Mouse (Mus musculus): ENCODE measurements around the gene Phtf2. TPM values are rescaled to one million over a fixed set of nuclear protein-coding genes. Genes with fewer than 3 reads are reported as not detected.

Phtf2 gene
- polyA plus RNA-seq, 1 experiment: 14.1 TPM

DNA sequence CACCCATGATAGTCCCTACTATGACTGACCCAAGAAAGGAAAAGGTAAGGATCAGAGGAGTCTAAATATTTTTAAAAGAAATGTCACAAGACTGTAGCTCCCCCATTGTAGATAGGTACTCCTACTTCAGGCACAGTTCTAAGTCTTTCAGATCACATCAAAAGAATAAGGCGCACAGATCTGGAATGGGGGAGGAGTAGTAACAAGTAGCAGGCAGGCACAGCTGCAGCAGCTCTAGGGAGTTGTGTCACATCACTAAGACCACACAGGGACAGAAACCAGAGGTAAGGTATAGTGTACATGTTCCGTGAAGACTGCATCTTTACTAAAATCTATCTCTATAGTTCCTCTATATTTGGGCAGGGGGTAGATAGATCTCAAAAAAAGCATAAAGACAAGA lies 29.8 kb upstream of the Phtf2 start:
- no peaks in the 10 kb centered on the region for H3K4me1 ChIP-seq (ENCODE audit: control insufficient read depth, insufficient read depth, low read length)
- no peak for TF ChIP-seq CTCF (IDR thresholded peaks at IDR 0.05; ENCODE audit: low read depth, low read length)
- TF ChIP-seq POLR2A (IDR thresholded peaks at IDR 0.05; ENCODE audit: borderline replicate concordance, low read depth, low read length): no peak
- H3K4me3 ChIP-seq (ENCODE audit: insufficient read depth, low read length): no peak overlapping the region
- H3K27ac ChIP-seq (ENCODE audit: insufficient read depth, low read depth, low read length): no peak overlapping the region

DNA sequence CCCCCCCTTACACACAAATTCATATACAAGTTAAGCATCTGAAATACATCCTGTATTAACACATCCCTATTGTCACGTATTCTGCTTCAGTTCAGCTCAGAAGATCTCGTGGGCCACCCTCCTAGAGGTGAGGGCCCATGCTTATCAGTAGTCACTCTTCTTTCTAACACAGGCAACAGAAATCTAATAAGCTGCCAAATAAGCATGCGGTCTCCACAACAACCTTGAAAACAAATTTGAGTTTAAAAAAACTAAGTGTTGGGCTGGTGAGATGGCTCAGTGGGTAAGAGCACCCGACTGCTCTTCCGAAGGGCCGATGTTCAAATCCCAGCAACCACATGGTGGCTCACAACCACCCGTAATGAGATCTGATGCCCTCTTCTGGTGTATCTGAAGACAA lies 24.3 kb upstream of the Phtf2 start:
- H3K4me1 ChIP-seq (ENCODE audit: control insufficient read depth, insufficient read depth, low read length): no peaks in the 10 kb centered on the region
- no peak for TF ChIP-seq CTCF (IDR thresholded peaks at IDR 0.05; ENCODE audit: low read depth, low read length)
- no peak for TF ChIP-seq POLR2A (IDR thresholded peaks at IDR 0.05; ENCODE audit: borderline replicate concordance, low read depth, low read length)
- H3K4me3 ChIP-seq (ENCODE audit: insufficient read depth, low read length): no peak overlapping the region
- no peak overlapping the region for H3K27ac ChIP-seq (ENCODE audit: insufficient read depth, low read depth, low read length)

DNA sequence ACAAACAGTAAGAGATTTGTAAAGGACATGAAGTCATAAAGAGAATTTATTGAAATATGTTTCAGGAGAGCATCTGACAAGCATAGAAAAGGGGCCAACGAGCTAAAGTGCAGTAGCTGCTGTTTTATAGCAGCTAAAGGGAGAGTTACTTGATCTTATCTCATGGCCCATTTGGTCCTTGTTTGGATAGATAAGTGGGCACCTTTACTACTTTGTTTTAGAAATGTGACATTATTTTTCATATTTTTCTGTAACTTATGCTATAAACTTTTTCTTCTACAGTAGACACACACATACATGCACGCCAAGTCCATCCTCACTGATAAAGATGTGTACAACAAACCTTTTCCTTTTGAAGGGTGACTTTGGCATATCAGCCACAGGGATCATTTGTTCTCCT lies 23.5 kb upstream of the Phtf2 start:
- H3K27ac ChIP-seq (ENCODE audit: insufficient read depth, low read depth, low read length): no peak overlapping the region

GRCm38 (mm10) chr5:20904647-20905046 lies 22.7 kb upstream of the Phtf2 start:
- no peak overlapping the region for H3K4me3 ChIP-seq (ENCODE audit: insufficient read depth, low read length)
- TF ChIP-seq CTCF (IDR thresholded peaks at IDR 0.05; ENCODE audit: low read depth, low read length) (no peak), POLR2A (IDR thresholded peaks at IDR 0.05; ENCODE audit: borderline replicate concordance, low read depth, low read length) (no peak)
- no peaks in the 10 kb centered on the region for H3K4me1 ChIP-seq (ENCODE audit: control insufficient read depth, insufficient read depth, low read length)
- H3K27ac ChIP-seq (ENCODE audit: insufficient read depth, low read depth, low read length): no peak overlapping the region

More for the DNA sequence above, 23.5 kb upstream of the Phtf2 start:
- Histone ChIP-seq H3K4me1 (ENCODE audit: control insufficient read depth, insufficient read depth, low read length) (no peaks in the 10 kb centered on the region), H3K4me3 (ENCODE audit: insufficient read depth, low read length) (no peak overlapping the region)
- TF ChIP-seq CTCF (IDR thresholded peaks at IDR 0.05; ENCODE audit: low read depth, low read length) (no peak), POLR2A (IDR thresholded peaks at IDR 0.05; ENCODE audit: borderline replicate concordance, low read depth, low read length) (no peak)

GRCm38 (mm10) chr5:20897446-20898167 lies 15.7 kb upstream of the Phtf2 start:
- peaks cover 2% of the 10 kb centered on the region; the same call in 1 of the 2 replicates for H3K4me1 ChIP-seq (ENCODE audit: control insufficient read depth, insufficient read depth, low read length)
- H3K4me3 ChIP-seq (ENCODE audit: insufficient read depth, low read length): no peak overlapping the region
- TF ChIP-seq CTCF (IDR thresholded peaks at IDR 0.05; ENCODE audit: low read depth, low read length): no peak
- no peak for TF ChIP-seq POLR2A (IDR thresholded peaks at IDR 0.05; ENCODE audit: borderline replicate concordance, low read depth, low read length)
- no peak overlapping the region for H3K27ac ChIP-seq (ENCODE audit: insufficient read depth, low read depth, low read length)

- TF ChIP-seq POLR2A (IDR thresholded peaks at IDR 0.05; ENCODE audit: borderline replicate concordance, low read depth, low read length) (no peak), CTCF (IDR thresholded peaks at IDR 0.05; ENCODE audit: low read depth, low read length) (no peak)
- Histone ChIP-seq H3K4me3 (ENCODE audit: insufficient read depth, low read length) (peak overlapping the region; percentile 26), H3K27ac (ENCODE audit: insufficient read depth, low read depth, low read length) (no peak overlapping the region), H3K4me1 (ENCODE audit: control insufficient read depth, insufficient read depth, low read length) (peaks cover 15% of the 10 kb centered on the region)
These were observed 2.2 kb upstream of the Phtf2 start for GRCm38 (mm10) chr5:20884036-20884620.

- Histone ChIP-seq H3K27ac (ENCODE audit: insufficient read depth, low read depth, low read length) (peak overlapping the region; percentile 68; the same call in 1 of the 2 replicates), H3K4me1 (ENCODE audit: control insufficient read depth, insufficient read depth, low read length) (peaks cover 31% of the 10 kb centered on the region), H3K4me3 (ENCODE audit: insufficient read depth, low read length) (peak overlapping the region; percentile 93)
- TF ChIP-seq POLR2A (IDR thresholded peaks at IDR 0.05; ENCODE audit: borderline replicate concordance, low read depth, low read length) (no peak), CTCF (IDR thresholded peaks at IDR 0.05; ENCODE audit: low read depth, low read length) (no peak)
These were observed 838 bp downstream of the Phtf2 start for GRCm38 (mm10) chr5:20880797-20881775.

DNA sequence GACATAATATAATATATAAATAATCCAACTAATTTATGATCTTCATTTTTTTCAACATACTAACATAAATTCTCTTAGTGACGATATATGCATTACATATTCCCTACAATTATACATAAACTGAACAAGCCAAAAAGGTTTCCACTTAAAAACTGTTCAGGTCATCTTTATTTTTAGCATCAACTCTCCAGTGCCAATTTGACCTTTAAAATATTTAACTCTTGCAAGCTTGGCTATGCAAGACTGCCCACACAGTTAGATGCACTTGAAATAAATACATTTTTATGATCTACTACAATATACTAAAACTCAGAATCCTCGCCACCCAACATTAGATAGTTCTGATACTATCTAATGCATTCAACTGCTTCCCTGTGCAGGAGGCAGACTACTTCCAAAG lies 1.5 kb downstream of the Phtf2 start:
- peaks cover 31% of the 10 kb centered on the region for H3K4me1 ChIP-seq (ENCODE audit: control insufficient read depth, insufficient read depth, low read length)
- H3K4me3 ChIP-seq (ENCODE audit: insufficient read depth, low read length): peak overlapping the region; percentile 57
- TF ChIP-seq POLR2A (IDR thresholded peaks at IDR 0.05; ENCODE audit: borderline replicate concordance, low read depth, low read length) (no peak), CTCF (IDR thresholded peaks at IDR 0.05; ENCODE audit: low read depth, low read length) (no peak)
- H3K27ac ChIP-seq (ENCODE audit: insufficient read depth, low read depth, low read length): no peak overlapping the region

GRCm38 (mm10) chr5:20876934-20877426 lies 4.9 kb downstream of the Phtf2 start:
- no peak overlapping the region for H3K27ac ChIP-seq (ENCODE audit: insufficient read depth, low read depth, low read length)
- H3K4me1 ChIP-seq (ENCODE audit: control insufficient read depth, insufficient read depth, low read length): peaks cover 28% of the 10 kb centered on the region
- H3K4me3 ChIP-seq (ENCODE audit: insufficient read depth, low read length): no peak overlapping the region
- TF ChIP-seq POLR2A (IDR thresholded peaks at IDR 0.05; ENCODE audit: borderline replicate concordance, low read depth, low read length) (no peak), CTCF (IDR thresholded peaks at IDR 0.05; ENCODE audit: low read depth, low read length) (no peak)
